Mouse (Mus musculus): ENCODE measurements around the gene B3gnt9.

GRCm38 (mm10) chr8:105269075-105269458 is 14.1 kb upstream of the B3gnt9 start:
- TF ChIP-seq POLR2A (IDR thresholded peaks at IDR 0.05; ENCODE audit: borderline replicate concordance, low read depth, low read length), result no peak
- no peak for TF ChIP-seq CTCF (IDR thresholded peaks at IDR 0.05; ENCODE audit: low read depth, low read length)

Data from bone marrow macrophage, adult 2 months (primary cell).